Comparison of ENCODE assay signal across 21 mouse cellular contexts in genomic region chr7:78144849-78145248, GRCm38 (mm10).
A peak's percentile ranks its signal among the peaks of the same experiment; 100 is the strongest.
DNase-seq lines count a peak whose midpoint lies in the region; ATAC-seq and TF ChIP-seq lines count a peak whose summit lies in the region.
"Had no signal": no experiment of that assay in that cellular context is flagged by ENCODE, and none has a peak within 500 bp of the region (broad histone marks: within the 10 kb centered on the region; RNA-seq: fewer than 3 reads in every experiment).

No protein-coding gene starts in this region.

- ATAC-seq in hindbrain, embryonic 16.5 days, result no peak
- ATAC-seq in midbrain, embryonic 13.5 days, result peak; percentile 34; the same call in 1 of the 2 replicates
- no peak for ATAC-seq in midbrain, embryonic 15.5 days (replicated peaks)
- ATAC-seq: CD4-positive, CD25-positive, alpha-beta regulatory T cell, adult 4 months; forebrain, embryonic 16.5 days; intestine, postnatal 0 days had no signal

- no peaks in the 10 kb centered on the region for H3K27me3 ChIP-seq in hindbrain, embryonic 10.5 days (ENCODE audit: insufficient read depth, poor library complexity, severe bottlenecking)
- no peaks in the 10 kb centered on the region for H3K27me3 ChIP-seq in hindbrain, embryonic 16.5 days (replicated peaks; ENCODE audit: control insufficient read depth, insufficient read depth, low read length)
- no peaks in the 10 kb centered on the region for H3K27me3 ChIP-seq in midbrain, embryonic 13.5 days
- H3K27me3 ChIP-seq in midbrain, embryonic 15.5 days (replicated peaks), result no peaks in the 10 kb centered on the region
- H3K27me3 ChIP-seq: embryonic facial prominence, embryonic 12.5 days; embryonic facial prominence, embryonic 15.5 days; forebrain, embryonic 13.5 days had no signal

- H3K4me2 ChIP-seq in hindbrain, embryonic 16.5 days (ENCODE audit: low read length), result no peak overlapping the region
- no peak overlapping the region for H3K4me2 ChIP-seq in midbrain, embryonic 13.5 days (replicated peaks)
- H3K4me2 ChIP-seq in midbrain, embryonic 15.5 days, result no peak overlapping the region
- H3K4me2 ChIP-seq: embryonic facial prominence, embryonic 12.5 days; embryonic facial prominence, embryonic 15.5 days; forebrain, embryonic 13.5 days; heart, embryonic 11.5 days had no signal

- H3K9me3 ChIP-seq in hindbrain, embryonic 10.5 days, result no peaks in the 10 kb centered on the region
- H3K9me3 ChIP-seq in hindbrain, embryonic 16.5 days (ENCODE audit: control insufficient read depth, low read length), result no peaks in the 10 kb centered on the region
- no peaks in the 10 kb centered on the region for H3K9me3 ChIP-seq in midbrain, embryonic 13.5 days
- no peaks in the 10 kb centered on the region for H3K9me3 ChIP-seq in midbrain, embryonic 15.5 days
- H3K9me3 ChIP-seq: embryonic facial prominence, embryonic 12.5 days; embryonic facial prominence, embryonic 15.5 days; forebrain, embryonic 13.5 days had no signal

- no peak overlapping the region for H3K9ac ChIP-seq in hindbrain, embryonic 16.5 days (ENCODE audit: low read depth, low read length)
- no peak overlapping the region for H3K9ac ChIP-seq in midbrain, embryonic 13.5 days (replicated peaks)
- H3K9ac ChIP-seq in midbrain, embryonic 15.5 days, result no peak overlapping the region
- H3K9ac ChIP-seq: embryonic facial prominence, embryonic 12.5 days; embryonic facial prominence, embryonic 15.5 days; forebrain, embryonic 13.5 days had no signal

- WGBS in hindbrain, embryonic 10.5 days, result 60% methylated on average over 3 of the region's 3 CpGs
- WGBS in hindbrain, embryonic 16.5 days, result 54% methylated on average over 3 of the region's 3 CpGs
- WGBS in midbrain, embryonic 13.5 days, result 68% methylated on average over 3 of the region's 3 CpGs
- 70% methylated on average over 3 of the region's 3 CpGs for WGBS in midbrain, embryonic 15.5 days

- 0 out of 2 replicates have a peak, but pooled peaks cover 3% of the 10 kb centered on the region for H3K4me1 ChIP-seq in hindbrain, embryonic 10.5 days (replicated peaks)
- H3K4me1 ChIP-seq in hindbrain, embryonic 16.5 days (ENCODE audit: control insufficient read depth, insufficient read depth, low read depth, low read length), result no peaks in the 10 kb centered on the region
- H3K4me1 ChIP-seq in midbrain, embryonic 13.5 days (replicated peaks), result no peaks in the 10 kb centered on the region; the same call in 1 of the 2 replicates
- H3K4me1 ChIP-seq in midbrain, embryonic 15.5 days, result no peaks in the 10 kb centered on the region
- H3K4me1 ChIP-seq: embryonic facial prominence, embryonic 12.5 days; embryonic facial prominence, embryonic 15.5 days had no signal

- no peak overlapping the region for H3K4me3 ChIP-seq in hindbrain, embryonic 10.5 days
- H3K4me3 ChIP-seq in hindbrain, embryonic 16.5 days (ENCODE audit: low read length), result no peak overlapping the region
- H3K4me3 ChIP-seq in midbrain, embryonic 13.5 days (replicated peaks), result no peak overlapping the region
- no peak overlapping the region for H3K4me3 ChIP-seq in midbrain, embryonic 15.5 days
- H3K4me3 ChIP-seq: embryonic facial prominence, embryonic 12.5 days; embryonic facial prominence, embryonic 15.5 days; forebrain, embryonic 13.5 days had no signal

- TF ChIP-seq POLR2A in brain, embryonic 14.5 days (IDR thresholded peaks at IDR 0.05; ENCODE audit: borderline replicate concordance, extremely low read depth, insufficient read depth, insufficient read length, poor library complexity, severe bottlenecking), result no peak

- no peaks in the 10 kb centered on the region for H3K36me3 ChIP-seq in hindbrain, embryonic 10.5 days
- no peaks in the 10 kb centered on the region for H3K36me3 ChIP-seq in hindbrain, embryonic 16.5 days (ENCODE audit: control insufficient read depth, insufficient read depth, low read length)
- no peaks in the 10 kb centered on the region for H3K36me3 ChIP-seq in midbrain, embryonic 13.5 days
- H3K36me3 ChIP-seq in midbrain, embryonic 15.5 days (replicated peaks), result no peaks in the 10 kb centered on the region
- H3K36me3 ChIP-seq: embryonic facial prominence, embryonic 12.5 days; embryonic facial prominence, embryonic 15.5 days had no signal

- peak; percentile 6 for DNase-seq in hindbrain, embryonic 10.5 days (ENCODE audit: low spot score)
- DNase-seq in brain, embryonic 14.5 days (ENCODE audit: low read depth), result peak; percentile 18
- DNase-seq in gastrocnemius, postnatal 25 days, result no peak
- DNase-seq: adrenal gland, adult 2 months; adrenal gland, postnatal 14 days; cerebellum, adult 11-12 months; cerebellum, adult 8-10 months; cerebellum, postnatal 10 days; cerebellum, postnatal 36 days; gastrocnemius, postnatal 10 days; heart, adult 11 months had no signal

- peak overlapping the region; percentile 70; the same call in 1 of the 2 replicates for H3K27ac ChIP-seq in hindbrain, embryonic 10.5 days
- H3K27ac ChIP-seq in hindbrain, embryonic 16.5 days (ENCODE audit: low read depth, low read length), result no peak overlapping the region
- no peak overlapping the region for H3K27ac ChIP-seq in midbrain, embryonic 13.5 days
- no peak overlapping the region for H3K27ac ChIP-seq in midbrain, embryonic 15.5 days
- H3K27ac ChIP-seq: embryonic facial prominence, embryonic 12.5 days; embryonic facial prominence, embryonic 15.5 days; forebrain, embryonic 13.5 days had no signal

- TF ChIP-seq CTCF in brain, embryonic 14.5 days (IDR thresholded peaks at IDR 0.05; ENCODE audit: borderline replicate concordance, extremely low read depth, insufficient read depth, insufficient read length), result no peak
